Comparison of ENCODE assay signal across 17 mouse cellular contexts in the genomic region with DNA sequence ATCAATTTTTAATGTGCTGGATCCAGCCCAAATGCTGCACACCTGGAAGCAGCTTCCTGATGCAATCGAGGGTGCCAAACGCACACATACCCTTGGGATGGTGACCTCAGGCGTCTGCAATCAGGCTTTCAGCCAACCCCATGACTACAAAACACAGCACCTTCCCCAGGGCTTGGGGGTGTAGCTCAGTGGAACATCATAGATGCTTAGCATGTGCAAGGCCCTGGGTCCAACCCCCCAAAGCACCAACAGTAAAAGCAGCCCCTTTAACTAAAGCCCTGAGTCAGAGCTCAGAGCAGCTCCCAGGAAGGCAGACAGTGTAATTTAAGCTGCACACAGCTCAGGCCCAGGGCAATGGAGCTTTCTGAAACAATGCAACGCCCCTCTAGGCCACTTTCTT. TPM values are rescaled to one million over a fixed set of nuclear protein-coding genes. Genes with fewer than 3 reads are reported as not detected.
A peak's percentile ranks its signal among the peaks of the same experiment; 100 is the strongest.
DNase-seq lines count a peak whose midpoint lies in the region; ATAC-seq and TF ChIP-seq lines count a peak whose summit lies in the region.
"Had no signal": no experiment of that assay in that cellular context is flagged by ENCODE, and none has a peak within 500 bp of the region (broad histone marks: within the 10 kb centered on the region; RNA-seq: fewer than 3 reads in every experiment).

No protein-coding gene starts in this region.

- 0 out of 2 replicates have a peak, but pooled peaks cover 10% of the 10 kb centered on the region for H3K36me3 ChIP-seq in embryonic facial prominence, embryonic 14.5 days (ENCODE audit: control insufficient read depth, insufficient read depth, low read length)
- no peaks in the 10 kb centered on the region for H3K36me3 ChIP-seq in kidney, postnatal 0 days (ENCODE audit: insufficient read depth, low read length)
- H3K36me3 ChIP-seq: lung, embryonic 15.5 days; stomach, embryonic 15.5 days had no signal

- no peak for TF ChIP-seq CTCF in kidney, postnatal 0 days (IDR thresholded peaks at IDR 0.05; ENCODE audit: low read depth)

- no peak overlapping the region for H3K9ac ChIP-seq in embryonic facial prominence, embryonic 14.5 days (ENCODE audit: low read depth, low read length)
- H3K9ac ChIP-seq in kidney, postnatal 0 days (ENCODE audit: low read depth, low read length): no peak overlapping the region
- H3K9ac ChIP-seq: forebrain, embryonic 13.5 days; lung, embryonic 15.5 days; stomach, embryonic 15.5 days had no signal

- H3K27me3 ChIP-seq in embryonic facial prominence, embryonic 14.5 days (replicated peaks; ENCODE audit: control insufficient read depth, insufficient read depth, low read length): no peaks in the 10 kb centered on the region
- H3K27me3 ChIP-seq in kidney, postnatal 0 days (ENCODE audit: insufficient read depth, low read length): no peaks in the 10 kb centered on the region
- H3K27me3 ChIP-seq: lung, embryonic 15.5 days; Patski; stomach, embryonic 15.5 days had no signal

- H3K4me1 ChIP-seq in embryonic facial prominence, embryonic 14.5 days (ENCODE audit: control insufficient read depth, insufficient read depth, low read length): peaks cover 28% of the 10 kb centered on the region
- peaks cover 15% of the 10 kb centered on the region; the same call in 1 of the 2 replicates for H3K4me1 ChIP-seq in kidney, postnatal 0 days (replicated peaks; ENCODE audit: insufficient read depth, low read length)

- no peak overlapping the region for H3K4me3 ChIP-seq in embryonic facial prominence, embryonic 14.5 days (ENCODE audit: low read depth, low read length)
- no peak overlapping the region for H3K4me3 ChIP-seq in kidney, postnatal 0 days (replicated peaks; ENCODE audit: low read depth, low read length)
- H3K4me3 ChIP-seq: forebrain, embryonic 13.5 days; lung, embryonic 15.5 days; stomach, embryonic 15.5 days had no signal

- no peak overlapping the region for H3K4me2 ChIP-seq in embryonic facial prominence, embryonic 14.5 days (ENCODE audit: low read depth, low read length)
- H3K4me2 ChIP-seq in kidney, postnatal 0 days (ENCODE audit: low read length): no peak overlapping the region
- H3K4me2 ChIP-seq: forebrain, embryonic 13.5 days; heart, embryonic 11.5 days; lung, embryonic 15.5 days; stomach, embryonic 15.5 days had no signal

- peak; percentile 85 for ATAC-seq in embryonic facial prominence, embryonic 14.5 days (ENCODE audit: low read depth)
- no peak for ATAC-seq in kidney, postnatal 0 days (replicated peaks; ENCODE audit: low FRiP score, low read depth)
- ATAC-seq: intestine, postnatal 0 days had no signal

- H3K27ac ChIP-seq in embryonic facial prominence, embryonic 14.5 days (replicated peaks; ENCODE audit: low read depth, low read length): peak overlapping the region; percentile 53
- peak overlapping the region; percentile 36 for H3K27ac ChIP-seq in kidney, postnatal 0 days
- H3K27ac ChIP-seq: forebrain, embryonic 13.5 days; lung, embryonic 15.5 days; stomach, embryonic 15.5 days had no signal

- 26% methylated on average over 4 of the region's 4 CpGs for WGBS in embryonic facial prominence, embryonic 14.5 days
- WGBS in kidney, postnatal 0 days: 39% methylated on average over 4 of the region's 4 CpGs

- DNase-seq in gastrocnemius, adult 18-20 months (ENCODE audit: low spot score): peak; percentile 43
- DNase-seq in gastrocnemius, adult 8-10 months (ENCODE audit: low spot score in 2 of 2): no peak
- peak; percentile 53 for DNase-seq in 3T3-L1 (ENCODE audit: low read depth, low spot score)
- DNase-seq in embryonic facial prominence, embryonic 14.5 days (ENCODE audit: low spot score): peak; percentile 86
- DNase-seq in kidney, postnatal 0 days (ENCODE audit: low spot score): no peak
- no peak for DNase-seq in frontal cortex, postnatal 14 days (ENCODE audit: low spot score in 2 of 2)
- DNase-seq in cerebellum, adult 18-20 months: no peak
- DNase-seq in cerebellum, adult 8-10 months: no peak

- H3K9me3 ChIP-seq in embryonic facial prominence, embryonic 14.5 days (ENCODE audit: control insufficient read depth, low read length): no peaks in the 10 kb centered on the region
- H3K9me3 ChIP-seq in kidney, postnatal 0 days (replicated peaks; ENCODE audit: low read length): no peaks in the 10 kb centered on the region
- H3K9me3 ChIP-seq: forebrain, embryonic 13.5 days; lung, embryonic 15.5 days; stomach, embryonic 15.5 days had no signal

RNA-seq across cellular contexts. Expression of gene Nin, which starts 9.3 kb away (rescaled TPM):
- total RNA-seq in gastrocnemius, adult 18-20 months (2021): 10 to 100 TPM; 22.2 to 33.3 TPM
- 10 to 100 TPM; 26.3 to 45.2 (median 31.7) TPM for total RNA-seq in gastrocnemius, adult 8-10 months (2022)
- 17.0 and 19.2 TPM in 2 replicates for polyA plus RNA-seq in embryonic facial prominence, embryonic 14.5 days (2014; fragmentation: Nextera tagmentation; extraction: Ambion mirVana)
- polyA plus RNA-seq in kidney, postnatal 0 days (2015; fragmentation: Nextera tagmentation; extraction: Ambion mirVana): 7.6 and 7.9 TPM in 2 replicates

RNA-seq across cellular contexts. Expression of gene Abhd12b, which starts 49.7 kb away (rescaled TPM):
- not detected for total RNA-seq in gastrocnemius, adult 18-20 months (2021)
- not detected for total RNA-seq in gastrocnemius, adult 8-10 months (2022)
- 0.17 and 0.39 TPM in 2 replicates for polyA plus RNA-seq in embryonic facial prominence, embryonic 14.5 days (2014; fragmentation: Nextera tagmentation; extraction: Ambion mirVana)
- not detected in 2 replicates for polyA plus RNA-seq in kidney, postnatal 0 days (2015; fragmentation: Nextera tagmentation; extraction: Ambion mirVana)
- total RNA-seq: common myeloid progenitor, adult 5-6 weeks; left cerebral cortex, postnatal 25 days had no signal
- polyA plus RNA-seq: C2C12; forebrain, embryonic 13.5 days; heart, embryonic 11.5 days; intestine, postnatal 0 days; Patski; stomach, embryonic 15.5 days had no signal

Comparison
In these comparisons a context has a peak if more than half of its experiments do, and no peak if none do; other contexts are left out.
1. DNase-seq: peak in gastrocnemius, adult 18-20 months (single experiment), 3T3-L1 (single experiment) and embryonic facial prominence, embryonic 14.5 days (single experiment); none in gastrocnemius, adult 8-10 months (0 of 2), kidney, postnatal 0 days (single experiment), frontal cortex, postnatal 14 days (0 of 2), cerebellum, adult 18-20 months (0 of 2) and cerebellum, adult 8-10 months (single experiment).